Mouse (Mus musculus) frontal cortex, postnatal 10 days (tissue): ENCODE results near the gene Sry.

Experiments
- DNase-seq, 2 experiments: peaks; one replicate each; pipeline ENCODE4 v3.0.0; 2022; ENCODE audit warnings: low spot score in 2 of 2, mixed read lengths in 1 of 2

Sry gene

DNA sequence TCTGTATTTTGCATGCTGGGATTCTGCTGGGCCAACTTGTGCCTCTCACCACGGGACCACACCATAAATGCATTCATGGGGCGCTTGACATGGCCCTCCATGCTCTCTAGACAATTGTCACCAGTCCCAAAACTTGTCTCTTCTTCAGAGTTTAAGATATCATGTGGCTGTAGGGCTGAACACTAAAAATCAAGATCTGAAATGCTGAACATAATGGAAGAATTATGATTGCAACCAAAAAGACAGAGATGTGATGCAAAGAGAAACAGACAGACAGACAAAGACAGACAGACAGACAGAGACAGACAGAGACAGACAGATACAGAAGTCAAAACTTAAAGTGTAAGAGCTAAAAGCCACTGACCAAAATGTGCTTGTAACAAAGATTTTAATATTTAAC is at the start of gene Sry:
Sry (minus strand) TSS at position 101 of the 400 bp plus-strand sequence.
- DNase-seq, result no peak
